Mouse (Mus musculus) left cerebral cortex, adult 8-10 months (tissue): ENCODE results near the gene Uvssa. TPM values are rescaled to one million over a fixed set of nuclear protein-coding genes. Genes with fewer than 3 reads are reported as not detected.

Source experiments
- DNase-seq, 2 experiments: peaks; one replicate each; pipeline ENCODE4 v3.0.0; 2022; ENCODE audit warnings: low spot score in 2 of 2
- total RNA-seq, 4 experiments: library from RNA; stranded (reverse); gene quantifications; 2 replicates each; pipeline ENCODE4 v1.2.4; 2022

The Uvssa gene
- total RNA-seq, 4 experiments from 2014 or later = 7.2 to 8.5 (median 8.0) TPM

- DNase-seq = no peak
These were observed 5.9 kb upstream of the Uvssa start for GRCm38 (mm10) chr5:33372331-33373038.

GRCm38 (mm10) chr5:33377176-33377575 lies 1.2 kb upstream of the Uvssa start:
- no peak for DNase-seq

- DNase-seq = peak in 1 of 2 experiments; percentile 50
These were observed 498 bp upstream of the Uvssa start for GRCm38 (mm10) chr5:33377801-33378301.

- DNase-seq = no peak
These were observed 9.2 kb downstream of the Uvssa start for GRCm38 (mm10) chr5:33387550-33387949.

- DNase-seq = peak; percentile 66 to 68
These were observed 15.5 kb downstream of the Uvssa start for GRCm38 (mm10) chr5:33393803-33394202.

- no peak for DNase-seq
These were observed 17.3 kb downstream of the Uvssa start for GRCm38 (mm10) chr5:33395693-33396092.

GRCm38 (mm10) chr5:33396828-33397227 lies 18.5 kb downstream of the Uvssa start:
- no peak for DNase-seq

- no peak for DNase-seq
These were observed 22.5 kb downstream of the Uvssa start for GRCm38 (mm10) chr5:33400819-33401218.

- no peak for DNase-seq
These were observed 42.0 kb downstream of the Uvssa start for GRCm38 (mm10) chr5:33420313-33420712.

GRCm38 (mm10) chr5:33427461-33427860 lies 49.1 kb downstream of the Uvssa start:
- no peak for DNase-seq

GRCm38 (mm10) chr5:33430106-33430505 lies 51.8 kb downstream of the Uvssa start:
- DNase-seq = no peak

GRCm38 (mm10) chr5:33430511-33431172 lies 52.3 kb downstream of the Uvssa start:
- no peak for DNase-seq

- DNase-seq = no peak
These were observed 53.0 kb downstream of the Uvssa start for GRCm38 (mm10) chr5:33431173-33432005.

GRCm38 (mm10) chr5:33432057-33432935 lies 53.9 kb downstream of the Uvssa start:
- DNase-seq = no peak

- no peak for DNase-seq
These were observed 55.1 kb downstream of the Uvssa start, which contains the start of gene Nkx1-1 for GRCm38 (mm10) chr5:33433201-33434138. Gene Nkx1-1 (minus strand): TSS chr5:33433976.

GRCm38 (mm10) chr5:33434141-33434780 lies 55.9 kb downstream of the Uvssa start:
- no peak for DNase-seq

- no peak for DNase-seq
These were observed 56.8 kb downstream of the Uvssa start for GRCm38 (mm10) chr5:33435151-33435550.

GRCm38 (mm10) chr5:33435941-33436340 lies 57.6 kb downstream of the Uvssa start:
- DNase-seq = no peak

GRCm38 (mm10) chr5:33438214-33438613 lies 59.9 kb downstream of the Uvssa start:
- peak in 1 of 2 experiments; percentile 32 for DNase-seq
